Mouse (Mus musculus) liver, embryonic 14.5 days (tissue): ENCODE measurements around the gene Klrb1b.

Experiments
- CTCF ChIP-seq: IDR thresholded peaks from 2 replicates; pipeline ENCODE4 v1.5.1; 2016; ENCODE audit warnings: antibody characterized with exemption, low read depth, control low read depth
- EP300 ChIP-seq: IDR thresholded peaks from 2 replicates; pipeline ENCODE4 v1.6.1; 2016; ENCODE audit warnings: antibody characterized with exemption, low read depth

DNA sequence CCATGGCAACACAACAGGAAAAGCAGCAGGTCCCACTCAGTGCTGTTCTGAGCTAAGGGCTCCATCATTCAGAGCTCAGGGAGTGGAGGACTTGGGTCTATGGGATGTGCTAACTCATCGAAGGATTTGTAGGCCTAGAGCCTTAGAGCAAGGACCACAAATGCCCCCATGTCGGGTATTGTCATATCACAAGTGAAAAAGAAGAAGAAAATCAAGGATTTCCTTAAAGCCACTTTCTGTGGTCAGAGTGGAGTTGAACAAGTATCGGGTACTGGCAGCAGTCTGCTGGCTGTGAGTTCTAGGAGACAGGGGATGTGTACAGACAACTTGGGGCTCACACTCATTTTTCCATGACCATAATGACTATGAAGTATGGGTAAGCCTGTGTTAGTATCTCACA lies 650 bp upstream of the Klrb1b start:
- TF ChIP-seq CTCF = no peak
- TF ChIP-seq EP300 = no peak
